Mouse (Mus musculus) neural tube, embryonic 13.5 days (tissue): ENCODE measurements at regions not wholly inside any gene's neighbourhood (a gene's known extent, or its start where the extent isn't known, plus 50 kb on each side); places are given as distances from the start of the nearest gene placed in this dataset.
A peak's percentile ranks its signal among the peaks of the same experiment; 100 is the strongest.

ENCODE experiments used
- ATAC-seq: fragments of 200-750 bp; cut with Nextera tagmentation; 2 replicates; pipeline ENCODE4 v1.8.0; 2017; ENCODE audit warnings: low read depth, mild to moderate bottlenecking, moderate TSS enrichment, moderate library complexity
- H3K27ac ChIP-seq: fragments of 300-500 bp; sonication (generic); replicated peaks from 2 replicates; pipeline ENCODE4 v1.5.1; 2015; ENCODE audit warnings: moderate library complexity, mild to moderate bottlenecking, inconsistent platforms
- H3K27me3 ChIP-seq: fragments of 300-500 bp; sonication (generic); 2 replicates; pipeline ENCODE4 v1.6.1; 2015; ENCODE audit warnings: mild to moderate bottlenecking, inconsistent platforms
- H3K36me3 ChIP-seq: fragments of 300-500 bp; sonication (generic); 2 replicates; pipeline ENCODE4 v1.6.1; 2015; ENCODE audit warnings: mild to moderate bottlenecking, inconsistent platforms
- H3K4me1 ChIP-seq: fragments of 300-500 bp; sonication (generic); replicated peaks from 2 replicates; pipeline ENCODE4 v1.6.1; 2015; ENCODE audit warnings: inconsistent platforms
- H3K4me2 ChIP-seq: fragments of 300-500 bp; sonication (generic); 2 replicates; pipeline ENCODE4 v1.6.1; 2015; ENCODE audit warnings: inconsistent platforms, mild to moderate bottlenecking, moderate library complexity
- H3K4me3 ChIP-seq: fragments of 300-500 bp; sonication (generic); 2 replicates; pipeline ENCODE4 v1.5.1; 2015; ENCODE audit warnings: mild to moderate bottlenecking, inconsistent platforms
- H3K9ac ChIP-seq: fragments of 300-500 bp; sonication (generic); 2 replicates; pipeline ENCODE4 v1.6.1; 2015; ENCODE audit warnings: moderate library complexity, mild to moderate bottlenecking, inconsistent platforms
- H3K9me3 ChIP-seq: fragments of 300-500 bp; sonication (generic); 2 replicates; pipeline ENCODE4 v1.6.1; 2016; ENCODE audit warnings: inconsistent platforms
- WGBS: fragments of 180-500 bp; shearing (Covaris S2); methylation state at CpG from one replicate; pipeline ENCODE4 v1.1.7; 2015; 5-methylcytosine and 5-hydroxymethylcytosine counted together

GRCm38 (mm10) chr15:65347277-65347676, 332.6 kb upstream of the Gm21961 start:
- ATAC-seq = peak; percentile 43; the same call in 1 of the 2 replicates
- Histone ChIP-seq H3K36me3 (no peaks in the 10 kb centered on the region), H3K4me2 (no peak overlapping the region), H3K27ac (no peak overlapping the region), H3K27me3 (no peaks in the 10 kb centered on the region), H3K9me3 (no peaks in the 10 kb centered on the region), H3K9ac (no peak overlapping the region), H3K4me1 (no peaks in the 10 kb centered on the region), H3K4me3 (no peak overlapping the region)
- WGBS = 22% methylated on average over 3 of the region's 3 CpGs

- Histone ChIP-seq H3K9ac (no peak overlapping the region), H3K4me2 (no peak overlapping the region), H3K9me3 (no peaks in the 10 kb centered on the region), H3K4me3 (no peak overlapping the region), H3K4me1 (no peaks in the 10 kb centered on the region), H3K27ac (no peak overlapping the region), H3K36me3 (no peaks in the 10 kb centered on the region), H3K27me3 (no peaks in the 10 kb centered on the region)
- 81% methylated on average over 2 of the region's 2 CpGs for WGBS
- no peak for ATAC-seq
These were observed 327.8 kb upstream of the Gm21961 start for GRCm38 (mm10) chr15:65342501-65342900.

GRCm38 (mm10) chr15:65334076-65334475, 319.4 kb upstream of the Gm21961 start:
- Histone ChIP-seq H3K9me3 (no peaks in the 10 kb centered on the region), H3K36me3 (no peaks in the 10 kb centered on the region), H3K27me3 (no peaks in the 10 kb centered on the region), H3K4me3 (no peak overlapping the region), H3K27ac (no peak overlapping the region), H3K4me2 (no peak overlapping the region), H3K9ac (no peak overlapping the region), H3K4me1 (no peaks in the 10 kb centered on the region)
- ATAC-seq = no peak
- WGBS = 91% methylated on average over 2 of the region's 2 CpGs

- 49% methylated on average over 6 of the region's 6 CpGs for WGBS
- no peak for ATAC-seq
- H3K27me3 ChIP-seq = no peaks in the 10 kb centered on the region
- H3K4me3 ChIP-seq = no peak overlapping the region
- H3K9ac ChIP-seq = no peak overlapping the region
- H3K27ac ChIP-seq = no peak overlapping the region
- no peaks in the 10 kb centered on the region for H3K36me3 ChIP-seq
- H3K4me2 ChIP-seq = no peak overlapping the region
- no peaks in the 10 kb centered on the region for H3K9me3 ChIP-seq
- 0 out of 2 replicates have a peak, but pooled peaks cover 9% of the 10 kb centered on the region for H3K4me1 ChIP-seq
These were observed 293.4 kb upstream of the Gm21961 start for GRCm38 (mm10) chr15:65308066-65308465.

GRCm38 (mm10) chr15:65258816-65259215, 244.1 kb upstream of the Gm21961 start:
- Histone ChIP-seq H3K27me3 (no peaks in the 10 kb centered on the region), H3K27ac (no peak overlapping the region), H3K4me1 (no peaks in the 10 kb centered on the region), H3K4me3 (no peak overlapping the region), H3K9ac (no peak overlapping the region), H3K36me3 (no peaks in the 10 kb centered on the region), H3K4me2 (no peak overlapping the region), H3K9me3 (no peaks in the 10 kb centered on the region)
- ATAC-seq = no peak

- H3K36me3 ChIP-seq = no peaks in the 10 kb centered on the region
- no peaks in the 10 kb centered on the region for H3K4me1 ChIP-seq
- no peaks in the 10 kb centered on the region for H3K9me3 ChIP-seq
- H3K9ac ChIP-seq = no peak overlapping the region
- no peak overlapping the region for H3K4me3 ChIP-seq
- H3K4me2 ChIP-seq = no peak overlapping the region
- no peak overlapping the region for H3K27ac ChIP-seq
- H3K27me3 ChIP-seq = no peaks in the 10 kb centered on the region
- ATAC-seq = no peak
These were observed 207.8 kb upstream of the Gm21961 start for GRCm38 (mm10) chr15:65222504-65222903.

GRCm38 (mm10) chr15:65217908-65218307, 203.2 kb upstream of the Gm21961 start:
- Histone ChIP-seq H3K4me3 (no peak overlapping the region), H3K4me1 (no peaks in the 10 kb centered on the region), H3K9me3 (no peaks in the 10 kb centered on the region), H3K4me2 (no peak overlapping the region), H3K9ac (no peak overlapping the region), H3K36me3 (no peaks in the 10 kb centered on the region), H3K27ac (no peak overlapping the region), H3K27me3 (no peaks in the 10 kb centered on the region)
- WGBS = 92% methylated on average over 2 of the region's 2 CpGs
- ATAC-seq = no peak

- H3K36me3 ChIP-seq = no peaks in the 10 kb centered on the region
- no peaks in the 10 kb centered on the region for H3K4me1 ChIP-seq
- H3K9ac ChIP-seq = no peak overlapping the region
- no peaks in the 10 kb centered on the region for H3K9me3 ChIP-seq
- H3K27ac ChIP-seq = no peak overlapping the region
- ATAC-seq = no peak
- H3K27me3 ChIP-seq = no peaks in the 10 kb centered on the region
- H3K4me3 ChIP-seq = no peak overlapping the region
- no peak overlapping the region for H3K4me2 ChIP-seq
- WGBS = 88% methylated on average over 3 of the region's 3 CpGs
These were observed 181.6 kb upstream of the Gm21961 start for GRCm38 (mm10) chr15:65196307-65196706.

DNA sequence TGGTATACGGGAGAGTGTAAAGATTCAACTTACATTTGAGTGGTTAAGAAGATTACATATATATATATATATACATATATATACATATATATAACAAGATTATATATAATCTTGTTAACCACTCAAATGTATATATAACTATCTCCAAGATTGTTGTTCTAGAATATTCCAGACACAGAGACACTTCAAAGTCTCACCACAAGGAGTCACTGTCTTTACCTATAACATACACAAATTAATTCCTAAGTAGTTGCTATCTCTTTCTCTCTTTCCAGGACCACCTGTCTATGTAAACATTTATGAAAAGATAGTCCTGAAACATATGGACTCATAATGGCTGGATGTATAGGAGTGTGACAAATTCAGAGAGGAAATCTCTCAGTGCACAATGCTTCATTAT, 178.9 kb upstream of the Gm21961 start:
- H3K27ac ChIP-seq = no peak overlapping the region
- no peak overlapping the region for H3K4me2 ChIP-seq
- whole genome bisulfite sequencing = 90% methylated on average over 1 of the region's 1 CpGs
- H3K4me1 ChIP-seq = no peaks in the 10 kb centered on the region
- no peaks in the 10 kb centered on the region for H3K9me3 ChIP-seq
- no peaks in the 10 kb centered on the region for H3K36me3 ChIP-seq
- ATAC-seq = no peak
- no peak overlapping the region for H3K9ac ChIP-seq
- H3K27me3 ChIP-seq = no peaks in the 10 kb centered on the region
- no peak overlapping the region for H3K4me3 ChIP-seq
